Mouse (Mus musculus) testis, adult 2 months (tissue): ENCODE results near the gene Triml2. TPM values are rescaled to one million over a fixed set of nuclear protein-coding genes. Genes with fewer than 3 reads are reported as not detected.

Source experiments
- H3K27ac ChIP-seq: fragments of 200-500 bp; 2 replicates; pipeline ENCODE4 v1.5.1; 2012; ENCODE audit warnings: low read depth, low read length; ENCODE audit not compliant: control insufficient read depth, insufficient read depth
- H3K27me3 ChIP-seq: fragments of 200-500 bp; 2 replicates; pipeline ENCODE4 v1.6.1; 2012; ENCODE audit warnings: mild to moderate bottlenecking, low read length, moderate library complexity; ENCODE audit not compliant: control insufficient read depth, insufficient read depth
- H3K36me3 ChIP-seq: fragments of 200-500 bp; 2 replicates; pipeline ENCODE4 v1.6.1; 2012; ENCODE audit warnings: mild to moderate bottlenecking, low read length; ENCODE audit not compliant: control insufficient read depth, insufficient read depth
- H3K4me1 ChIP-seq: fragments of 200-500 bp; 2 replicates; pipeline ENCODE4 v1.6.1; 2012; ENCODE audit warnings: low read length; ENCODE audit not compliant: control insufficient read depth, insufficient read depth
- H3K4me3 ChIP-seq: fragments of 200-500 bp; 2 replicates; pipeline ENCODE4 v1.5.1; 2012; ENCODE audit warnings: low read depth, mild to moderate bottlenecking, low read length, moderate library complexity, mixed read lengths; ENCODE audit not compliant: control insufficient read depth
- CTCF ChIP-seq: fragments of 200-500 bp; IDR thresholded peaks from 2 replicates; pipeline ENCODE4 v1.5.1; 2012; ENCODE audit warnings: low read depth, mild to moderate bottlenecking, inconsistent platforms, low read length, moderate library complexity; ENCODE audit not compliant: control insufficient read depth, insufficient read depth, insufficient replicate concordance
- POLR2A ChIP-seq: fragments of 200-500 bp; IDR thresholded peaks from 2 replicates; pipeline ENCODE4 v1.6.1; 2012; ENCODE audit warnings: low read depth, mild to moderate bottlenecking, inconsistent platforms, low read length, moderate library complexity; ENCODE audit not compliant: control insufficient read depth
- polyA plus RNA-seq: library from polyadenylated mRNA; depleted of rRNA; stranded (reverse); fragments of >200 nt; gene quantifications from 2 replicates; pipeline ENCODE4 v1.2.3, GENCODE M21; 2012; rRNA removed

Gene Triml2
- 0.22 and 0.29 TPM in 2 replicates for polyA plus RNA-seq

DNA sequence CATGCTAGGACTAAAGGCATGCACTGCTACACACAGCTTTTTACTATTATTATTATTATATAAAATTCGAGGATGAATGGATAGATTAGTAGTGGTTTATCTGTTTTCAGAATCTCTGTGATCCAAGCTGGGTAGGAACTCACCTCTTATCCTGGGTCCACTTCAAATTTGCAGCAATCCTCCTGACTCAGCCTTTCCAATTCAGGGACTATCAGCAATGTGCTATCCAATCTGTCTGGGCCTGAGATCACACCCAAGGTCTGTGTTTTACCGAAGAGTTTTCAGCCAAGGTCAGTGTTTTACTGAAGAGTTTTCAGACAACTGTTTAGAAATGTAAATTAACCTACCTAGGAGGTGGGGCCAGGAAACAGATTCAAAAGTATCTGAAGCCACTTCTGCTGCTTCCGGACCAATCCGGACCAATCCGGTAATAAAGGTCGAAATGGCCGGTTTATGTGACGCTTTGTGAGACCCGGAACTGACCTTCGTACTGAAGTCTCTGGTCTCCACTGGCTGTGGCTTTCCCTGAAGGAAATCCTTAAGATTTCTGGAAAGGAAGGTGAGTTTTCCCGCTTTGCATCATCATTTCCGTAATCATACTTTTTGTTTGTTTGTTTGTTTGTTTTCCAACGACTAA is at the start of gene Triml2:
Gene Triml2 (plus strand): TSS at position 488 of the 637 bp plus-strand sequence.
- H3K36me3 ChIP-seq: no peaks in the 10 kb centered on the region
- no peaks in the 10 kb centered on the region for H3K4me1 ChIP-seq
- TF ChIP-seq POLR2A: no peak
- no peak for TF ChIP-seq CTCF

DNA sequence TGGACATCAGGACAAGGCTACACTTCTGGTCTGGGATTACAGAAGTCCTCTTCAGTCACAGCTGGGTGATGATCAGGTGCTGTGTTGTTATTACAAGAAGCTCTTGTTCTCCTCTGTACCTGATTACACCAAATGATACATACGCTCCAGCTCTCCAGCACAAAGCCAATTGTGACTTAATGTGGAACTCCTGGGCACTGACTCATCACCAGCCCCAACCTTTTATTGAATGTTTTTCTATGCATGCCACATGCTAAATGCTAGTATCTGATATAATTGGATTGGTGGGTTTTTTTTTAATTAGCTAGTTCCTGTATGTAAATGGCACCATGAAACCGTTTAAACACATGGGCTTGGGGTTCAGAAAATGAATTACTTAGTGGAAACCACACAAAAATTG is 39.0 kb upstream of the Triml2 start, which contains the start of gene Triml1:
Gene Triml1 (minus strand): TSS at position 101 of the 400 bp plus-strand sequence.
- Histone ChIP-seq H3K27me3 (no peaks in the 10 kb centered on the region), H3K36me3 (no peaks in the 10 kb centered on the region), H3K4me1 (no peaks in the 10 kb centered on the region), H3K4me3 (peak within 1 kb of the TSS; percentile 81), H3K27ac (0 out of 2 replicates have a peak within 1 kb of the TSS, but pooled peaks have one; percentile 26)
- TF ChIP-seq POLR2A: no peak
- TF ChIP-seq CTCF: no peak

More for the DNA sequence above, at the start of gene Triml2:
- Histone ChIP-seq H3K27me3 (no peaks in the 10 kb centered on the region), H3K4me3 (peak within 1 kb of the TSS; percentile 11), H3K27ac (no peak within 1 kb of the TSS)

DNA sequence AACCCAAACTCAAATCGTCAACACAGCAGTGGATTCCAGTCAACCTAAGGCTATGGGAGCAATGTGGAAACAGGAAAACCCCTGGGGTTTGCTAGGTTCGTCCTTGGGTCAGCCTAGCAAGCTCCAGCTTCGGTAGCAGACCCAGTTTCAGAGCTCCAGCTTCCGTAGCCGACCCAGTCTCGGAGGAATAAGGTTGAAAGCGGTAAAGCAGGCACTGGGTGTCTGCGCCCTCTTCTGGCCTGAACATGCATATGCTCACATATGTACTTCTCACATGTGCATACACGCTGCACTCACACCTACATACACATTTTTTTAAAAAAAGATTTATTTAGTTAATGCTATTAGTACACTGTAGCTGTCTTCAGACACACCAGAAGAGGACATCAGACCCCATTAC is 31.0 kb upstream of the Triml2 start:
- Histone ChIP-seq H3K4me1 (no peaks in the 10 kb centered on the region), H3K27ac (no peak overlapping the region), H3K27me3 (no peaks in the 10 kb centered on the region), H3K36me3 (no peaks in the 10 kb centered on the region), H3K4me3 (no peak overlapping the region)
- TF ChIP-seq CTCF (peak; percentile 14; the same call in 1 of the 2 replicates), POLR2A (no peak)

- H3K27ac ChIP-seq: no peak overlapping the region
- TF ChIP-seq CTCF (no peak), POLR2A (no peak)
Measured at GRCm38 (mm10) chr8:43163255-43163654, 17.1 kb upstream of the Triml2 start.

GRCm38 (mm10) chr8:43164453-43164852 is 15.9 kb upstream of the Triml2 start:
- H3K27me3 ChIP-seq: no peaks in the 10 kb centered on the region
- H3K36me3 ChIP-seq: no peaks in the 10 kb centered on the region
- H3K27ac ChIP-seq: no peak overlapping the region
- no peaks in the 10 kb centered on the region for H3K4me1 ChIP-seq
- no peak for TF ChIP-seq POLR2A
- no peak for TF ChIP-seq CTCF
- no peak overlapping the region for H3K4me3 ChIP-seq

More at GRCm38 (mm10) chr8:43163255-43163654, 17.1 kb upstream of the Triml2 start:
- Histone ChIP-seq H3K36me3 (no peaks in the 10 kb centered on the region), H3K27me3 (no peaks in the 10 kb centered on the region), H3K4me3 (no peak overlapping the region), H3K4me1 (no peaks in the 10 kb centered on the region)

GRCm38 (mm10) chr8:43168083-43168482 is 12.3 kb upstream of the Triml2 start:
- Histone ChIP-seq H3K4me3 (no peak overlapping the region), H3K27me3 (no peaks in the 10 kb centered on the region), H3K4me1 (no peaks in the 10 kb centered on the region), H3K36me3 (no peaks in the 10 kb centered on the region), H3K27ac (no peak overlapping the region)
- no peak for TF ChIP-seq CTCF
- TF ChIP-seq POLR2A: no peak

DNA sequence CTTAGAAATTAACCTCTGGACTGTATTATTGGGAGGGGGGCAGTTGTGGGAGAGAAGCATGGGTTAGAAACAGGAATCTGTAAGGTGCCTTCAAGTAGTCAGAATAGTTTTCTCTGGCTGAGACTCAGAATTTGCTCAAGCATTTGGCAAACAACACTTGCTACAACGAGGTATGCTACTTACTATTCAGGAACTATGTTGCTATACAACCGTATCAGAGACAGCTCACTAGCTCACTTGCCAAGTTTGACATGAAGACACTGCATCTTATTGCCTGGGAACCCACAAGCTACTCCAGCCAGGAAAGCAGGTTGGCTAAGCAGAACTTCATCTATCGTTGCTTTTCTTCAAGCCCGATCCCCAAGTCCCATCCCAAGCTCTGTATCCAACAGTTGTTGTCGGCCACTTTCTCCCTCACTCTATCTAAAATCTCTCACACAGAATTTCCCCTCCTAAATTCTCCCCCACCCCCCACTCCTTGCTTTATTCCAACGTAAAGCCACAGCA is 11.0 kb upstream of the Triml2 start:
- Histone ChIP-seq H3K27ac (no peak overlapping the region), H3K4me1 (no peaks in the 10 kb centered on the region), H3K4me3 (no peak overlapping the region), H3K27me3 (no peaks in the 10 kb centered on the region), H3K36me3 (no peaks in the 10 kb centered on the region)
- TF ChIP-seq CTCF (no peak), POLR2A (no peak)
